Mouse (Mus musculus): Measurements from ENCODE around the gene Cirbp. TPM values are rescaled to one million over a fixed set of nuclear protein-coding genes. Genes with fewer than 3 reads are reported as not detected.

Cirbp gene
- polyA plus RNA-seq, 1 experiment from 2014 or later = 149 TPM

DNA sequence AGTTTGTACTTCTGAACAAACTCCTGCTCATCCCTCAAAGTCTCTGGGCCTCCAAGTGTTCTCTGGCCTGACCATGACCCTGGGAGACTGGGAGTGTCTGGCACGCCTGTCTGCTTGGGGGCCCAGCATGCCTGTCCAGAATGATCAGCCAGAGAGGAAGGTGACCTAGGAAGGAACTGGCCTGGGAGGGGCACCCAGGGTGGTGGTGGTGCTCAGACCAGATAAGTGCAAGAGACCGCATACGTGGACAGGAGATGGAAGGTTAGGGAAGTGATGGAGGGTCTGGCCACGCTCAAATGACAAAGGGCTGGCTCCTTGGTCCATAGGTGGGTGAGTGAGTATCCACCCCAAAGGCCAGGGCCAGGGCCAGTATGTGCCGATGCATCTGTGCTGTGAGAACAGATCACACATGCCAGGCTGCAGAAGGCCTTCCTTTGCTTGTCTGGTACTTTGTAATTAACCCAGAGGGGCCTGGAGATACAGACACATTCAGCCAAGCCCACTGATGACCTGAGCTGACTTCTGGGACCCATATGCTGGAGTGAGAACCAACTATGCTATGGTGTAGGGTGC is 18.6 kb upstream of the Cirbp start:
- peak overlapping the region; percentile 100 for H3K27ac ChIP-seq
- peaks cover 55% of the 10 kb centered on the region for H3K4me1 ChIP-seq
- no peaks in the 10 kb centered on the region for H3K27me3 ChIP-seq
- ATAC-seq (ENCODE audit: low FRiP score, low read depth) = no peak
- peak overlapping the region; percentile 65 for H3K4me2 ChIP-seq (replicated peaks)
- peak overlapping the region; percentile 98 for H3K4me3 ChIP-seq
- peaks cover 55% of the 10 kb centered on the region for H3K36me3 ChIP-seq
- H3K9ac ChIP-seq = peak overlapping the region; percentile 92
- no peaks in the 10 kb centered on the region for H3K9me3 ChIP-seq
- 76% methylated on average over 5 of the region's 5 CpGs for WGBS

DNA sequence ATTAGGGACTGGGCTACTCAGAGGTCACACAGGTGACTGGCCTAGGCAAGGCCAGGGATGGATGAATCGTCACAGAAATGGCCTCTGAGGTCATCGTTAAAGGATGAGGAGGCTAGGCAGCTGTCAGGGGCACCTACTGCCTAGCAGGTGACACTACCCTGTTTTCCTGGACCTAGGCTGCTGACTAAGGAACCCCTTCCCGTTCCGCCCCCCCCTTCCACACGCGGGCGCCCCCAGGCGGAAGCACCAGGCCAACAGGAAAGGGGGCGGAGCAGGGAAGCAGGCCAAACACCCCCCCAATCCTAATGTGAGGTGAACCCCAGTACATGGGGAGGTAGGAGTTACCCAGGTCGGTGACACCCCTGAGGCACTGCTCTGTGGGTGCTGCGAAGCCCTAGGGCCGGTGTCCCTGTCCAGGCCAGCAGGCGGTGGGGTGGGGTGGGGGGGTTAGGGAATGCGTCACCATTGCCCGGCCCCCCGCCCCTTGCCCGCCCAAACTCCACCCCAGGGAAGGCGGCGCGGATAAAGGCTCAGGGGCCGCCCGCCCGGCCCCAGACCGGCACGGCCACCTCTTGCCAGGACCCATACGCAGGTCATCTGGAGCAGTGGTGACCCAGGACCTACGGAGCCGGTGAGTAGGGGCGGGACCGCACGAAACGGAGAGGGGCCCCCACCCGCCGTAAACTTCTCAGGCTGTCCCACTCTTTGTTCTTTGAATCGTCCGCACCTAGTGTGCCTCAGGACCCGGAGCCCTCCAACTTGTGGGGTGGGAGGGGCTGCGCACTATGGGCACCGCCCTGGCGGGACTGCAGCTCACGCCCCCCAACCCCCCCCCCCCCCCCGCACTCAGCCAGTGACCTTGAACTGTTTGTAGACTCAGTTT is 17.8 kb upstream of the Cirbp start, which contains the start of gene Midn:
Midn (plus strand) TSS at position 554 of the 883 bp plus-strand sequence.
- peak within 1 kb of the TSS; percentile 65 for H3K4me2 ChIP-seq (replicated peaks)

DNA sequence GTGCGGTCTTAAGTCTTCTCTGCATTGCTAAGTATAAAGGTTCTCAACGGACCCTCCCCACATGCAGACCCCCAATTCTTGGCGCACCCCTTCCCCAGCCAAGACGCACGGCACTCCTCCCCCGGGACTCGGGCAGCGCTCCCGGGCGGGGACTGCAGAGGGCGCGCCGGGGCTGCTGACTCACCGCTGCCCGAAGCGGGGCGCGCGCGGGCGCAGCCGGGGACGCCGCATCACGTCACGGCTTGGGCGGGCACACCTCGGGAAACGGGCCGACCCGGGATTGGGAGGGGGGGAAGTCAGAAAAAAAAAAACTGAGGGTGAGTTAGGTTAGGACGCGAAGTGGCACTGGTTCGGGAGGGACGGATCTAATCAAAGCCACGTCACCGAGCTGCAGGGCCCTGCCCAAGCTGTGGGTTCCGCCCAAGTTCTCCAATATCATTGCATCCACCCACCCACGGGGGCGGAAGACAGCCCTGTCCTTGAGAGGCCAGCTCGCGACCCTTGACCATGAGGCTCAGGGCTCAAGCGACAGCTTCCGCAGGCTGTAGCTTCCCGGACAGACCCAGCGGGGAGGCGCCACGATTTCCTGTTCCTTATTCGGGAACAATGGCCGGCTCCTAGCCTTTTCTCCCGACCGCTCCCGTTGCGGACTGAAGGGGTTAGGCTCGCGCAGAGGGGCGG is 17.0 kb upstream of the Cirbp start:
- no peaks in the 10 kb centered on the region for H3K9me3 ChIP-seq
- peak overlapping the region; percentile 65 for H3K4me2 ChIP-seq (replicated peaks)
- peak overlapping the region; percentile 100 for H3K27ac ChIP-seq
- peaks cover 65% of the 10 kb centered on the region for H3K36me3 ChIP-seq
- peak overlapping the region; percentile 98 for H3K4me3 ChIP-seq
- under 1% methylated on average over 57 of the region's 57 CpGs for WGBS
- peaks cover 57% of the 10 kb centered on the region for H3K4me1 ChIP-seq
- peak overlapping the region; percentile 92 for H3K9ac ChIP-seq
- ATAC-seq (ENCODE audit: low FRiP score, low read depth) = peak; percentile 26
- no peaks in the 10 kb centered on the region for H3K27me3 ChIP-seq

More for the DNA sequence above, 17.8 kb upstream of the Cirbp start, which contains the start of gene Midn:
- H3K27me3 ChIP-seq = no peaks in the 10 kb centered on the region
- H3K4me3 ChIP-seq = peak within 1 kb of the TSS; percentile 98
- peak; percentile 45 for ATAC-seq (ENCODE audit: low FRiP score, low read depth)
- no peaks in the 10 kb centered on the region for H3K9me3 ChIP-seq
- H3K36me3 ChIP-seq = peaks cover 62% of the 10 kb centered on the region
- H3K27ac ChIP-seq = peak within 1 kb of the TSS; percentile 100
- peak within 1 kb of the TSS; percentile 92 for H3K9ac ChIP-seq
- peaks cover 57% of the 10 kb centered on the region for H3K4me1 ChIP-seq
- WGBS = 1% methylated on average over 38 of the region's 42 CpGs

DNA sequence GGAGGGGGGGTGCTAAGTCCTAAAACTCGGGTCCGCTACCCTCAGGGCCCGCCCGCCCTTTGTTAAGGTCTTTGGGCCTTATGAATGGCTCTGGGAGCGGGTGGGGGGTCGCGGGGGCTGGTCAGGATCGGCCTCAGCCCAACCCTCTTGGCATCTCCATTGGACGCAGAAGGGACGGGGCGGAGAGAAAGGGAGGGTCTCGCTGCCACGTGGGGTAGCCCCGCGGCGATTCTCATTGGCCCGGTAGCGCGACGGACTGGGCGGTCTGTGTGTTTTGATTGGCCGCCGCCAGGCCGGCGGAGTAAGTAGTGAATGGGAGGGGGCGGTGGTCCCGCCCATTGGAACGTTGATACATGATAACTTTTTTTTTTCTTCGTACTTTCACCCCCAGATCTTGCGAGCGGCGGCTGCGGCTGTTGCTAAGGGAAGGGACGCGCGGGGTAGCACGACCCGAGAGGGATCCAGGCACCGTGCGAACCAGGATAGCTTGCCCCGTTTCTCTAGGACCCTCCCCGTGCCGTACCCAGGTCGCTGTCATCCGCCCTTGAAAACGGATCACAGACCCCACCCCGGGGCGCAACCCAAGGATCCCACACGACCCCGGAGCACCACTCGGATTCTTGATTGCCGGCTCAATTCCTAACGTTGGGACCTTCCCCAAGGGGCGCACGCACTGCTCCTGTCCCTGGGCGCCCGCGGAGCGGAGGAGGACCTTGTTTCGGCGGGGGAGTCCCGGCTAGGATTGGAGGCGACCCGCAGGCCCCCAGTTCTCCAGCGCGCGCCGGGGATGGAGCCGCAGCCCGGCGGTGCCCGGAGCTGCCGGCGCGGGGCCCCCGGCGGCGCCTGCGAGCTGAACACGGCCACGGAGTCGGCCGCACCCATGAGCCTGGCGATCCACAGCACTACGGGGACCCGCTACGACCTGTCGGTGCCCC is 16.2 kb upstream of the Cirbp start:
- Histone ChIP-seq H3K9me3 (no peaks in the 10 kb centered on the region), H3K27me3 (no peaks in the 10 kb centered on the region), H3K27ac (peak overlapping the region; percentile 100), H3K4me1 (peaks cover 63% of the 10 kb centered on the region), H3K9ac (peak overlapping the region; percentile 100), H3K36me3 (peaks cover 65% of the 10 kb centered on the region), H3K4me2 (replicated peaks) (peak overlapping the region; percentile 93), H3K4me3 (peak overlapping the region; percentile 98)
- ATAC-seq (ENCODE audit: low FRiP score, low read depth) = peak; percentile 85
- under 1% methylated on average over 79 of the region's 88 CpGs for WGBS

DNA sequence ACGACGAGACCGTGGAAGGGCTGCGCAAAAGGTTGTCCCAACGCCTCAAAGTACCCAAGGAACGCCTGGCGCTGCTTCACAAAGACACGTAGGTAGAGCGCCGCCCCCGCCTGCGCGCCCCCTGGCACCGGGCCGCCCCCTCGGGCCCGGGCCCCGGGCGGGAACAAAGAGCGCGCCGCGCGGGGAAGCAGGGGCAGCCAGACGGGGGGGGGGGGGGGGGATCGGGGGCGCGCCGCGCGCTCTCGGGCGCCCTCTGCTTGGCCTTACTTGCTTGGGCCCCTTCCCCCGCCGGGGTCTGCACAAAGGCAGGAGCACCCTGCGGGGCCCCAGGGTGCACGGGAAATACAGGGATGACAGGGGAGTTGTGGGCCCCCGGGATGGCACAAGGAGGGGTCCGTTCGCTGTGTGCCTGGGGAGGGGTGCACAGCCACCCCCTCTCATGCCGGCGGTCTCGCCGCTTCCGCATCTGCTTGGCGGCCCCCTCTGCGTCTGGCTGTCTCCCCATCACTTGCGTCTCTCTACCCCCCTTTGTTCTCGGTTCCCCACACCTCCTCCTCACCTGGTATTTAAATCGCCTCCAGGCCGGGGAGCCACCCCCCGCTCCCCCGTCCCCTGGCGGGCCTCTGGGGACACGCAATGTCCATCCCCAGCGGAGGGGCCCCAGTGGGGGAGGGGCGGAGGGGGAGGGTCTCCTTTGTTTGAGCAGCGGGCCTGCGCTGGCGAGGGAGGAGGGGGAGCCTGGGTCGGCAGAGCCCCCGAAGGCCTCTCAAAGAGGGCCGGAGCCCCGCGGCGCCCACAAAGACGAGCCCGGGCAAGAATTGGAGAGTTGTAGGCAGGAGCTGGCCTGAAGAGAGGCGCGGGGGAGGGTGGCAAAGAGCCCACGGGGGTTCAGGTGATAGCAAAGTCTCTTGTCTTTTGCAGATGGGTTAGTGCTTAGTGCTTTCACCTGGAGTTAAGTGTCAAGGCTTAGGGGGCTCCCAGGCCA is 15.3 kb upstream of the Cirbp start:
- H3K9me3 ChIP-seq = no peaks in the 10 kb centered on the region

DNA sequence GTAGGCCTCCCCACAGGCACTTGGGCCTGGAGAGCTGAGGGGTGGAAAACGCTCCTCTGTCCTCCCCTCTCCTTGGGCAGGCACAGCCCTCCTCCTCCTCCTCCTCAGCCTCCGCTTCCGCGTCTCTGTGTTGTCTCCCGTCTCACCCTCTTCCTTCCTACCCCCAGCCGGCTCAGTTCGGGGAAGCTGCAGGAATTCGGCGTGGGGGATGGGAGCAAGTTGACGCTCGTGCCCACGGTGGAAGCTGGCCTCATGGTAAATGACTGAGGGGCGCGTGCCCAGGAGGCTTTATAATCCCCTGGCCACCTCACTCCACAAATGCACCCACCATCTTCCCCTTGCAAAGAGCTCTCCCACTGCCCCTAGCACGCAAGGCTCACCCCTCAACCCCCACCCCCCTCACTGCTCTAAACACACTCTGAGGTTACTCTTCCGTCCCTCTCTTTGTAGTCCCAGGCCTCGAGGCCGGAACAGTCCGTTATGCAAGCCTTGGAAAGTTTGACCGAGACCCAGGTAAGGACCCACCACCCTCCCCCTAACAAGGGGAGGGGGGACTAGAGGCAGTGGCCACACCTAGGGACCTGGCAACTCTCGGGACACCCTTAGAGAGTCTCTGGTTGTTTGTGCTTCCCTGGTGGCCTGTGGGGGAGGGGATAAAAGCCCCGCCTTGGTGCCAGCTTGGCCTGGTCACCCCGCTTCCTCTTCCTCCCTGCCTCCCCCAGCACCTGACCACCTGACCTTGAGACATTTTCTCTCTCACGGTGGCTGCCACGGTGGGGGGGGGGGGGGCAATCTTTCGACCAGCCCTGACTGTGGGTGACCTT is 14.4 kb upstream of the Cirbp start:
- Histone ChIP-seq H3K4me1 (peaks cover 67% of the 10 kb centered on the region), H3K27me3 (no peaks in the 10 kb centered on the region), H3K27ac (peak overlapping the region; percentile 100), H3K4me2 (replicated peaks) (peak overlapping the region; percentile 93), H3K9me3 (no peaks in the 10 kb centered on the region), H3K36me3 (peaks cover 65% of the 10 kb centered on the region), H3K9ac (peak overlapping the region; percentile 100), H3K4me3 (peak overlapping the region; percentile 98)
- under 1% methylated on average over 26 of the region's 26 CpGs for WGBS
- no peak for ATAC-seq (ENCODE audit: low FRiP score, low read depth)

More for the DNA sequence above, 15.3 kb upstream of the Cirbp start:
- Histone ChIP-seq H3K36me3 (peaks cover 65% of the 10 kb centered on the region), H3K27me3 (no peaks in the 10 kb centered on the region), H3K9ac (peak overlapping the region; percentile 100), H3K4me2 (replicated peaks) (peak overlapping the region; percentile 93), H3K4me1 (peaks cover 67% of the 10 kb centered on the region), H3K27ac (peak overlapping the region; percentile 100), H3K4me3 (peak overlapping the region; percentile 98)
- WGBS = 1% methylated on average over 50 of the region's 71 CpGs
- no peak for ATAC-seq (ENCODE audit: low FRiP score, low read depth)

DNA sequence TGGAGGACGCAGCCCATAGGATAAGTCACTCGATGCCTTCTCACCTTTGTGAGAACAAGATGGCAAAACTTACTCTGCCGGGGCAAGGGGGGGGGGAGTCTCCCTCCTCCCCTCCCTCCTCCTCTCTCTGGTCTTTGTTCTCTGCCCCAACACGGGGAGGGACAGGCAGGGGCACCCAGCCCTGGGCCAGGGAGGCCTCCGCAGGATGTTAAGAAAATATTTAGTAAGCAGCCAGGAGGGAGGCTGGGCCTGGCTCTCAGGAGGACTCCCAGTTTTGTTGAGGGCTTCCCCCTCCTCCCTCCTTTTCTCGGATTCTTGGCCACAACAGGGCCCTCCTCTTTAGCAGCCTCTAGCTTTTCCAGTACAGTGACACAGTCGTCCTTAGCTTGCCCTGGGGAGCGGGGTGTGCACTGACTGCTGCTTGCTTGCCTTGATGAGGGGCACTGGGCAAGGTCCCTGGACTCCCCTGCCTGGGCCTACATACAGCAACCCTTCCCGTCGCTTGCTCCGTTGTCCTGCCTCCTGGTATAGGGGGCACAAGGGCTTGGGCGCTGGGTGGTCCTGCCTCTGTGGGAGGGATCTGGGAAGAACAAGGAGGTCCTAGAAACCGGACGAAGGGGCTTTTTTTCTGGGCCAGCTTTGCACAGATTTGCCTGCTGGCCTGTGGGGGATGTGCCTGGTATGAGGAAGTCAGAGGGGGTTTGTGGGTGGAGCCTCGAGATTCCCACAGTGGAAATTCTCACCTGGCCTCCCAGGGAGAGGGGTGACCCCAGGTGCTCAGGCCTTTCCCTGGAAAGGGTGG is 13.5 kb upstream of the Cirbp start:
- Histone ChIP-seq H3K36me3 (peaks cover 68% of the 10 kb centered on the region), H3K4me2 (replicated peaks) (peak overlapping the region; percentile 93), H3K4me1 (peaks cover 67% of the 10 kb centered on the region), H3K27ac (peak overlapping the region; percentile 100), H3K4me3 (peak overlapping the region; percentile 98), H3K27me3 (no peaks in the 10 kb centered on the region), H3K9me3 (no peaks in the 10 kb centered on the region), H3K9ac (peak overlapping the region; percentile 100)
- 5% methylated on average over 15 of the region's 15 CpGs for WGBS
- no peak for ATAC-seq (ENCODE audit: low FRiP score, low read depth)

DNA sequence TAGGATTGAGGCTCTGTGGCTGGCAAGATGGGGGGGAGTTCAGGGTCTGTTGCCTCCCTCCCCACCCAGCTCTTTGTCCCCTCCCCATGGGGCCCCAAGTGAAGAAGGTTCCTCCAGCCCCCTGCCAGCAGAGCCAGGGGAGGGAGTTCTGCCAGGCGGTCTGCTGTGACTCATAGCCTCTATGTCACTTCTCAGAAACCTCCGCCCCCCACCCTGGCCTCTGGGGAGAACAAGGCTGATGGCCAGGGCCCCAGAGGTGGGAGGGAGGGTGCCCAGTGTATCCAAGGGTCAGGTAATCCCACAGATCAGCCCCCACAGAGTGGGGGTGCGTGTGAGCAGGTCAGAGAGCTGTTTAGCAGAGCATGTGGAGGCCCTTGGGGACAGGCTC is 12.9 kb upstream of the Cirbp start:
- Histone ChIP-seq H3K27ac (peak overlapping the region; percentile 100), H3K9ac (peak overlapping the region; percentile 100), H3K36me3 (peaks cover 72% of the 10 kb centered on the region), H3K4me3 (peak overlapping the region; percentile 98), H3K4me1 (peaks cover 67% of the 10 kb centered on the region), H3K27me3 (no peaks in the 10 kb centered on the region), H3K4me2 (replicated peaks) (peak overlapping the region; percentile 93), H3K9me3 (no peaks in the 10 kb centered on the region)
- 46% methylated on average over 3 of the region's 3 CpGs for WGBS
- ATAC-seq (ENCODE audit: low FRiP score, low read depth) = no peak

DNA sequence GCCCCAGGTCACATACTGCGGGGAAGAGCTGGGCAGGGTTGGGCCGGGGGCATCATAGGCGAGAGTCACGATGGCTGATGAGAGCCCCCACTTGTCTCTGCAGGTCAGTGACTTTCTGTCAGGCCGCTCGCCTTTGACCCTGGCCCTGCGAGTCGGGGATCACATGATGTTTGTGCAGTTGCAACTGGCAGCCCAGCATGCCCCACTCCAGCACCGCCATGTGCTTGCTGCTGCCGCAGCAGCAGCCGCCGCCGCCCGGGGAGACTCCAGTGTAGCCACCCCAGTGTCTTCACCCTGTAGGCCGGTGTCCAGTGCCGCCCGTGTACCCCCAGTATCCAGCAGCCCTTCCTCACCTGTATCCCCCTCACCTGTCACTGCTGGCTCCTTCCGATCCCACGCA is 12.1 kb upstream of the Cirbp start:
- H3K9ac ChIP-seq = peak overlapping the region; percentile 100
- WGBS = 87% methylated on average over 19 of the region's 19 CpGs

More for the DNA sequence above, 12.1 kb upstream of the Cirbp start:
- H3K4me2 ChIP-seq (replicated peaks) = peak overlapping the region; percentile 93
- peaks cover 72% of the 10 kb centered on the region for H3K36me3 ChIP-seq
- no peaks in the 10 kb centered on the region for H3K27me3 ChIP-seq
- H3K4me1 ChIP-seq = peaks cover 73% of the 10 kb centered on the region
- peak overlapping the region; percentile 98; the same call in 1 of the 2 replicates for H3K4me3 ChIP-seq
- H3K9me3 ChIP-seq = no peaks in the 10 kb centered on the region
- 0 out of 2 replicates have a peak overlapping the region, but pooled peaks have one; percentile 100 for H3K27ac ChIP-seq
- ATAC-seq (ENCODE audit: low FRiP score, low read depth) = no peak
